Mouse (Mus musculus): ENCODE data around the gene Alg14. TPM values are rescaled to one million over a fixed set of nuclear protein-coding genes. Genes with fewer than 3 reads are reported as not detected.

Gene Alg14
- total and polyA plus RNA-seq, 3 experiments = 3.2 to 20.1 TPM; not detected in 1

DNA sequence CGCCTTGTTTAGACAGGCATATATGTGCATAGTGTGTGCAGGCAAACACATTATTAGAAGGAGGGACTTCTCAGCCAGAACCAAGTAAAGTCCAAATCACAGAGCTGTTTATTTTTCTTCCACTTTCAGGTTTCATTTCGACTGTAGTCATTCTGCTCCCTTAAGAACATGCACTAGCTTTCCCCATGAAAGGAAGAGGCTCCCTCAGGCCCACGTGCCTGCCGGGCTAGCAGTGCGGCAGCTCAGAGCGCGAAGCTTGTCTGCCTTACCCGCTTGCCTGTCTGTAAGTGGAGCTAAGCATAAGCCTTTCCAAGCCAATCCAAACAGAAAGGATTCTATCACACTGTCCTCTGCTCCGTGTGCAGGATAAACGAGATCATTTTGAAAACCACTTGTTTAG is 38.1 kb downstream of the Alg14 start:
- H3K9ac ChIP-seq (ENCODE audit: control insufficient read depth, low read depth, low read length, poor library complexity, severe bottlenecking) = no peak overlapping the region
- H3K27ac ChIP-seq (ENCODE audit: control insufficient read depth, low read depth, low read length) = no peak overlapping the region
- no peaks in the 10 kb centered on the region for H3K79me2 ChIP-seq (ENCODE audit: control insufficient read depth, insufficient read depth, low read length, poor library complexity)
- DNase-seq (ENCODE audit: low read depth, low spot score) = no peak
- H3K9me3 ChIP-seq (replicated peaks; ENCODE audit: insufficient read depth, low read length) = no peaks in the 10 kb centered on the region
- no peak overlapping the region for H3K4me3 ChIP-seq (ENCODE audit: control insufficient read depth in 1 of 2, insufficient read depth in 1 of 2, low read depth in 2 of 2, low read length in 2 of 2)
- TF ChIP-seq KAT2A (conservative IDR thresholded peaks at IDR 0.05; ENCODE audit: low read depth, low read length) (no peak), ZC3H11A (IDR thresholded peaks at IDR 0.05; ENCODE audit: low read depth, low read length) (no peak), RAD21 (IDR thresholded peaks at IDR 0.05; ENCODE audit: low read depth, low read length) (no peak), MAZ (IDR thresholded peaks at IDR 0.05; ENCODE audit: low read depth, low read length) (no peak), ELF1 (IDR thresholded peaks at IDR 0.05; ENCODE audit: low read depth, low read length) (no peak), POLR2AphosphoS5 (IDR thresholded peaks at IDR 0.05; ENCODE audit: borderline replicate concordance, low read depth, low read length) (no peak), MAX (IDR thresholded peaks at IDR 0.05; ENCODE audit: low read length) (no peak), TAL1 (IDR thresholded peaks at IDR 0.05; ENCODE audit: low read length) (no peak), MAFK (IDR thresholded peaks at IDR 0.05; ENCODE audit: borderline replicate concordance, low read depth, low read length) (no peak), MYC (IDR thresholded peaks at IDR 0.05; ENCODE audit: low read depth, low read length) (no peak), HCFC1 (IDR thresholded peaks at IDR 0.05; ENCODE audit: low read depth, low read length) (no peak), GATA1 (IDR thresholded peaks at IDR 0.05; ENCODE audit: low read depth, low read length) (no peak), POLR2A (IDR thresholded peaks at IDR 0.05; ENCODE audit: control insufficient read depth in 1 of 2, insufficient read depth in 1 of 2, low read depth in 1 of 2, low read length in 2 of 2, poor library complexity in 1 of 2) (no peak), E2F4 (IDR thresholded peaks at IDR 0.05; ENCODE audit: borderline replicate concordance, low read depth, low read length) (no peak), ZKSCAN1 (IDR thresholded peaks at IDR 0.05; ENCODE audit: low read depth, low read length) (no peak), POLR2AphosphoS2 (IDR thresholded peaks at IDR 0.05; ENCODE audit: low read length) (no peak), CHD1 (IDR thresholded peaks at IDR 0.05; ENCODE audit: low read depth, low read length) (no peak), SMC3 (IDR thresholded peaks at IDR 0.05; ENCODE audit: low read depth, low read length) (no peak), JUND (IDR thresholded peaks at IDR 0.05; ENCODE audit: low read depth, low read length) (no peak), CHD2 (IDR thresholded peaks at IDR 0.05; ENCODE audit: low read length) (no peak)
- H3K36me3 ChIP-seq (ENCODE audit: control insufficient read depth in 1 of 2, insufficient read depth in 2 of 2, low read length in 2 of 2) = no peaks in the 10 kb centered on the region
- H3K4me1 ChIP-seq (ENCODE audit: control insufficient read depth in 1 of 2, insufficient read depth in 2 of 2, low read length in 2 of 2) = no peaks in the 10 kb centered on the region
- H3K27me3 ChIP-seq (ENCODE audit: control insufficient read depth in 1 of 2, insufficient read depth in 2 of 2, low read length in 2 of 2) = no peaks in the 10 kb centered on the region

DNA sequence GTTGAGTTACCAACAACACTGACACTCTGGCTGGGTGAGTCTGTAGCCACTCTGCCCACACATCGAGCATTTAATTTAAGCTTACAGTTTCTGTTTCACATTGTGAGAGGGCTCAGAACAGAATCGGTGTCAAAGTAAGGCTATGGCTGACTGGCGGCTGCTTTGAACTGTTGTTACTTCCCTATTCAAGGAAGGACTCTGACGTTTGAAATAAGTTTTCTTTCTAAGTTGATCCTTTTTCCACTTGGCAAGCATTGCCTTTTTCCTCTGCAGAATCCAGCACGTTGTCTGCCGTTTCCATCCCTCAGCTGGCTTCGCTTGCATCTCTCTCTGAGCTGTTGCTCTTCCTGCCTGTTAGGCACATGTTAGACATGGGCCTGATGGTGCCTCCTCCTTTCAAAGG is 38.7 kb downstream of the Alg14 start:
- H3K4me1 ChIP-seq (ENCODE audit: control insufficient read depth in 1 of 2, insufficient read depth in 2 of 2, low read length in 2 of 2) = no peaks in the 10 kb centered on the region
- H3K9me3 ChIP-seq (replicated peaks; ENCODE audit: insufficient read depth, low read length) = no peaks in the 10 kb centered on the region
- no peak for DNase-seq (ENCODE audit: low read depth, low spot score)
- no peaks in the 10 kb centered on the region for H3K27me3 ChIP-seq (ENCODE audit: control insufficient read depth in 1 of 2, insufficient read depth in 2 of 2, low read length in 2 of 2)
- no peak overlapping the region for H3K27ac ChIP-seq (ENCODE audit: control insufficient read depth, low read depth, low read length)
- H3K79me2 ChIP-seq (ENCODE audit: control insufficient read depth, insufficient read depth, low read length, poor library complexity) = no peaks in the 10 kb centered on the region
- H3K36me3 ChIP-seq (ENCODE audit: control insufficient read depth in 1 of 2, insufficient read depth in 2 of 2, low read length in 2 of 2) = no peaks in the 10 kb centered on the region
- TF ChIP-seq POLR2AphosphoS5 (IDR thresholded peaks at IDR 0.05; ENCODE audit: borderline replicate concordance, low read depth, low read length) (no peak), ZC3H11A (IDR thresholded peaks at IDR 0.05; ENCODE audit: low read depth, low read length) (no peak), KAT2A (conservative IDR thresholded peaks at IDR 0.05; ENCODE audit: low read depth, low read length) (no peak), MYB (IDR thresholded peaks at IDR 0.05; ENCODE audit: low read depth, low read length) (no peak), GABPA (IDR thresholded peaks at IDR 0.05; ENCODE audit: low read depth, low read length) (no peak), NELFE (IDR thresholded peaks at IDR 0.05; ENCODE audit: low read depth, low read length) (no peak), ELF1 (IDR thresholded peaks at IDR 0.05; ENCODE audit: low read depth, low read length) (no peak), CHD2 (IDR thresholded peaks at IDR 0.05; ENCODE audit: low read length) (no peak), USF1 (IDR thresholded peaks at IDR 0.05; ENCODE audit: low read depth, low read length) (no peak), RAD21 (IDR thresholded peaks at IDR 0.05; ENCODE audit: low read depth, low read length) (no peak), TBP (IDR thresholded peaks at IDR 0.05; ENCODE audit: low read depth, low read length) (no peak)
- no peak overlapping the region for H3K4me3 ChIP-seq (ENCODE audit: control insufficient read depth in 1 of 2, insufficient read depth in 1 of 2, low read depth in 2 of 2, low read length in 2 of 2)
- H3K9ac ChIP-seq (ENCODE audit: control insufficient read depth, low read depth, low read length, poor library complexity, severe bottlenecking) = no peak overlapping the region
